Mouse (Mus musculus) CD4-positive naive resting alpha-beta T cell, adult 57 days (primary cell): ENCODE data around the gene 1700020N01Rik. TPM values are rescaled to one million over a fixed set of nuclear protein-coding genes. Genes with fewer than 3 reads are reported as not detected.

ENCODE experiments used
- total RNA-seq: library from RNA; stranded (reverse); gene quantifications from one replicate; pipeline ENCODE4 v1.2.4, GENCODE M21; 2023

The 1700020N01Rik gene
- total RNA-seq: not detected

DNA sequence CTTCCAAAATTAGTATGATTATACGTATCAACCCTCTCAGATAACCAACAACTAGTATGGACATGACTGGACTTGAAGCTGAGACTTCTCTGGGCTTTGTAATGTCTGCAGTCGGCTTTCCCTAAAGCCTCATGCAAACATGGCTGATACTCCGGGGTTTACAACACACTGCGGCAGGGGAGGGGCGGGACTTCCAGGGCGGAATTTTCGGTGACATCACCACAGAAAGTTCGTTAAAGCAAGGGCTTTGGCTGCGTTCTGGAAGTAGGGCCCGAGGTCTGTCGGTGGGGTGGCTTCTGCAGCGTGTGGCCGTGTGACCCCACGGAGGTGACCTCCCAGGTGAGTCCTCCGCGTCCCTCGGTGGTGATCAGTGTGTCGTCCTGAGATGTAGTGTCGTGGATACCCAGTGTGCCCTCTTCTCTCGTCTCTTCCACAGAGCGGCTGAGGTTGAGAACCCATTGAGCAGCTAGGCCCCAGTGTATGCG lies at the start of gene 1700020N01Rik:
Gene 1700020N01Rik, plus strand, starts transcription at position 250 of the 485 bp plus-strand sequence.

Other genes starting within 250 kb of the 1700020N01Rik start
- gene Aldh8a1, start 215.9 kb upstream of the 1700020N01Rik start, total RNA-seq: 0.92 TPM